Mouse (Mus musculus): ENCODE measurements around the gene Stk4.
A peak's percentile ranks its signal among the peaks of the same experiment; 100 is the strongest.

Gene Stk4

DNA sequence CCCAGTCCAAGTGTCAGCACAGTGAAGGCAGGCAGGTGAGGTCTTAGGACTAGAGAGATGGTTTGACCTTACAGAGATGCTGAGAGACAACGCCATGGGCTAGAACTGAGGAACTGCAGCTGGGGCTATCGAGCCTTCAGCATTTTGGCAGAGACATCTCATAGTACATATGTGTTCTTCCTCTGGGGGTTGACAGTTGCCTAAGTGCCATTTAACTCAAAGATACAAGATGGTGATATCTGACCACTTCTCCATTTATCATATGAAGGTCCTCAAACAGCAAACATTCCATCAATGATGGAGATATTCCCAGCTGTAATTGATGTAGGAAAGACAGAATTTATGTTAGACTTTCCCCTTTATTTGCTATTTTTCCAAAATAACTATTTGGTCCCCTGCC, 57.2 kb downstream of the Stk4 start:
- DNase-seq (ENCODE audit: low spot score in 2 of 2), result no peak

GRCm38 (mm10) chr2:164128576-164129411, 58.7 kb downstream of the Stk4 start:
- no peak for DNase-seq (ENCODE audit: low spot score in 2 of 2)

DNA sequence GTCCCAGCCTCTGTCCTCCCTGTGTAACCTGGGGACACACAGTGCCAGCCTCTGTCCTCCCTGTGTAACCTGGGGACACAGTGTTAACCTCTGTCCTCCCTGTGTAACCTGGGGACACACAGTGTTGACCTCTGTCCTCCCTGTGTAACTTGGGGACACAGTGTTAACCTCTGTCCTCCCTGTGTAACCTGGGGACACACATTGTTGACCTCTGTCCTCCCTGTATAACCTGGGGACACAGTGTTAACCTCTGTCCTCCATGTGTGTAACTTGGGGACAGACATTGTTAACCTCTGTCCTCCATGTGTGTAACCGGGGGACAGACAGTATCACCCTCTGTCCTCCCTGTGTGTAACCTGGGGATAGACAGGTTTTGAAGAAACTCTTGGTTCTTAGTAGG, 61.5 kb downstream of the Stk4 start:
- no peak for DNase-seq (ENCODE audit: low spot score in 2 of 2)

- DNase-seq (ENCODE audit: low spot score in 2 of 2), result no peak
Observed at GRCm38 (mm10) chr2:164134563-164134962, 64.4 kb downstream of the Stk4 start.

DNA sequence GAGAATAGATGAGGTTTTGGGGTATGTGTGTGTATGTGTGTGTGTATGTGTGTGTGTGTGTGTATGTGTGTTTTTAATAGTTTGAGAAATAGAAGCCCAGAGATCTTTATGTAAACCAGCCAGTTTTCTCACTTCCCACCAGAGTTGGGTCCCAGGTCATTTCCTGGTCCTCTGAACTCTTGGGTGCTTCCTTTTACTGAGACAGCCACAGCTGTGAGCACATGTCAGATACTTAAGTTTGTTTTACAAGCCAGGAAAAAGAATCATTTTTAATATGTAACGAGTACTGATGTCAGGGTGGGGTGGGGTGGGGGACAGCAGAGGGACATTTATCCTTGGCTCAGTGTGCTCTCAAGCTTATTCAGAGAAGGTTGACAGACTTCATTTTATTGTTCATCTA, 65.2 kb downstream of the Stk4 start:
- DNase-seq (ENCODE audit: low spot score in 2 of 2), result no peak

DNA sequence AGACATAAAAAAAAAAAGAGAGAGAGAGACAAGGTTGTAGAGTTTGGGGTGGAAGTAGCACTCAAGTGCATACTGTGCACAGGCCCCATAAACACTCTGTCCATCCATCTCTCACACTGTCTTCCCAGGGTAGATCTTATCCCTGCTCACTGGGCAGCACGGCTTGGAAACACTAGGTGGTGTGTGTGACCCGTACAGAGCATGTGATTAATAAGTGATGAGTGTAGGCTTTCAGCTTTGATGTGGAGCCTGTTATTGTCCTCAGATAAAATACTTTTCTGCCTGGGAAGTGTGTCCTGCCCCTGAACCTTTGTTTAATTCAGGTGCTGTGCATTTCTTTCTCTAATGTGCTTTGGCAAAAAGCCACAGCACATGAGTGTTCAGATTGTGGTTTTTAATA, 66.3 kb downstream of the Stk4 start:
- DNase-seq (ENCODE audit: low spot score in 2 of 2), result no peak

DNA sequence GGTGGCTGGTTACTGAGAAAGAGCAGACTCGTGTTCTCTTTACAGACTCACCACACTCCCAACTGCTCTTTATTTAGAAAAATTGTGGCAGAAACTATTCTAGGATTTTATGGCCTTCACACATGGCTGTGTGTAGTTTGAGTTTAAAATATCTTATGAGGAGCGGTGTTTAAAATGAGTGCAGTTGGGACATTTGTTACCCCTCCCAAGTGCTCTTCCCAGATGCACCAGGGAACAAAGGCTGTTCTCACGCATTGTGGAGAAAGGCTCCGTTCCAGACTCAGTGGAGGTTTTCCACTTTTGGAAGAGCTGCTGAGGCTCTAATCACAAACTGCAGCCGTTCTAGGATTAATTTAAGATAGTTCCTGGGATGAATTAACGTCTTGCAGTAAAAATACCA, 67.6 kb downstream of the Stk4 start:
- DNase-seq (ENCODE audit: low spot score in 2 of 2), result peak; percentile 17 to 57

DNA sequence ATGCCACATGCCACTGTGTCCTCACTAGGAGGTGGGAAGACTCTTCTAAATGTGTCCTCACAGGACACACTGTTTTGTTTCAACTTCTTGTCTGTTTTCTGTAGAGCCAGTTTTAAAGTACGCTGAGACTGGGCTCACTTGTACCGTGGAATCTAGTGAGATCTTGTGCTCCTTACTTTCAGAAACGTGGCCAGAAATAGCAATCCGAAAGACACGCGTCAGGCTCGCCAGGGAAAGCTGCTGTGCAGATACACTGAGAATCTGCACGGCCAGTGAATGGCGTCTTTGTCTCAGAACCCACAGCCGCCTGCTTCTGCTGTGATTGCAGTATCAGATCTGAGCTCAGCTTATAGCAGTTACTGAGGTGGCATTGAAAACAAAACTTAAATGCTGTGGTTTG, 71.9 kb downstream of the Stk4 start:
- DNase-seq (ENCODE audit: low spot score in 2 of 2), result peak; percentile 41 to 62

DNA sequence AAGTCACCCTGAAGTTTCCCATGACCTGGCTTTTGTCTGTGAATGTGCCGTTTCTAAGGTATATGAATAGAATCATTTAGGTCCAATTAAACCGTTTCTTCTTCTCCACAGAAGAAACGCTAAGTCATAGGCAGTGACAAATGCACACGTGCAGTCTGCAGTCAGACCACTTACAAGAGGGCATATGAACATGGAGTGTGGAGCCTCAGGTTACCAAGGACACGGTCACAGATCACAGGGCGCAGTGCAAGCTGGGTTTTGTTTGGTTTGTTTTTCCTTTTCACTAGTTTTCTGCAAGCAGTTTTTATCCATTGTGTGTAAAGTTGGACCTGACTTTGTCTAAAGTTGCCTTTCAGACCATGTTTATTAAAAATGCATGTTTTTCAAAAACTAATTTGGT, 73.9 kb downstream of the Stk4 start:
- DNase-seq (ENCODE audit: low spot score in 2 of 2), result no peak

GRCm38 (mm10) chr2:164144541-164144940, 74.4 kb downstream of the Stk4 start:
- no peak for DNase-seq (ENCODE audit: low spot score in 2 of 2)

GRCm38 (mm10) chr2:164146556-164146955, 76.4 kb downstream of the Stk4 start:
- DNase-seq (ENCODE audit: low spot score in 2 of 2), result peak in 1 of 2 experiments; percentile 42

- no peak for DNase-seq (ENCODE audit: low spot score in 2 of 2)
Observed at GRCm38 (mm10) chr2:164150086-164150760, 80.1 kb downstream of the Stk4 start.

DNA sequence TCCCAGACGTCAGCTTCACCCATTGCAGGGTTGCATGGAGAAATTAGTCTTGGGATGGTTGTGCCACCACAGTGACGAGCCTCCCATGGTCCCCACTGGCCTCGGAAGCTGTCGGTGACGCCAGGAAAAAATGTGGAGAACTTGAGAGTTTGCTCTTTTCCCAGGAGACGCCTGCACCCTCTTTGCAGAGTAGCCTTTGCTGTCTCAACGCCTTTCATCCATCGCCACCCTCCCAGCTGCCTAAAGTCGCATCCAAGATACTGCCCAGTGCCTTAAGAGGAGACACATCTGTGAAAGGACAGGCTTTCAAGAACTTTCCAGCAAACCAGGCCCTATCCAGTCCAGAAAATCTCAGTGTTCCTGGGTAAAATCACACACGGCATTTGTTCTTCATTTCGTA, 82.2 kb downstream of the Stk4 start:
- DNase-seq (ENCODE audit: low spot score in 2 of 2), result no peak

- DNase-seq (ENCODE audit: low spot score in 2 of 2), result no peak
Observed at GRCm38 (mm10) chr2:164154007-164154406, 83.9 kb downstream of the Stk4 start.

DNA sequence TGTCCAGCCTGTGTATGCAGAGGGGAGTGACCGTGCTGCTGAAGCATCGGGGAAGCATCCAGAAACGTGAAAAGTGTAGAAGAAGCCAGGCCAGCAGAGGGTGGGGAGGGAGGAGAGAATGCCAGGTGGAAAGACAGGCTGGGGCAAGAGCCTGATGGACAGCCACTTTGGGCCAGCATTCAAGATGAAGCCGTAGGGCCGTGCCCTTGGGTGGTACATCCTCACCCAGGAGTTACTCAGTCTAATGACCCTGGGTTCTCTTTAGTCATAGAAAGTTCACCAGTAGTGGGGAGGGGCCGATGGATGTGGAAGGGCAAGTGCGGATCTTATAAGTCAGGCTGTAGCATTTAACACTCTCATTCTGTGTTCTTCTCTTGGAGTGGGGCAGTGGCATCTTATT, 86.0 kb downstream of the Stk4 start:
- no peak for DNase-seq (ENCODE audit: low spot score in 2 of 2)

DNA sequence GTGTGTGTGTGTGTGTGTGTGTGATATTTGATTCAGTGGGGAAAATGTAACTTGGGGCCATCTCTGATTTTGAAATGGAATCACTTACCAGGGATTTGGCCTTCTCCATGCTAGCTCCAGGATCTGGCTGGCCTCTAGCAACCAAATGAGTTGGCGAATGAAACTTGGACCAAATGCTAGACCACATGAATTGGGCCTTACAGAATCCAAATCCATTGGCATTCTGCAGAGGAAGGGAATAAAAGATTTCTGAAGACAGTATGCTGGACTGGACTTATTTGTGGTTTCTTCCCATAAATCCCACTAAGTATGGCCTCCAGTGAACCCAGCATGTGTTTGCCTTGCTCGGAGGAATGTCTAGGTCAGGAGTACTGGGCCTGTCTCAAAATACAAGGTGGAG, 88.7 kb downstream of the Stk4 start:
- DNase-seq (ENCODE audit: low spot score in 2 of 2), result no peak

- no peak for DNase-seq (ENCODE audit: low spot score in 2 of 2)
Observed at GRCm38 (mm10) chr2:164161515-164162055, 91.5 kb downstream of the Stk4 start.

GRCm38 (mm10) chr2:164164941-164165340, 94.8 kb downstream of the Stk4 start:
- DNase-seq (ENCODE audit: low spot score in 2 of 2), result no peak

DNA sequence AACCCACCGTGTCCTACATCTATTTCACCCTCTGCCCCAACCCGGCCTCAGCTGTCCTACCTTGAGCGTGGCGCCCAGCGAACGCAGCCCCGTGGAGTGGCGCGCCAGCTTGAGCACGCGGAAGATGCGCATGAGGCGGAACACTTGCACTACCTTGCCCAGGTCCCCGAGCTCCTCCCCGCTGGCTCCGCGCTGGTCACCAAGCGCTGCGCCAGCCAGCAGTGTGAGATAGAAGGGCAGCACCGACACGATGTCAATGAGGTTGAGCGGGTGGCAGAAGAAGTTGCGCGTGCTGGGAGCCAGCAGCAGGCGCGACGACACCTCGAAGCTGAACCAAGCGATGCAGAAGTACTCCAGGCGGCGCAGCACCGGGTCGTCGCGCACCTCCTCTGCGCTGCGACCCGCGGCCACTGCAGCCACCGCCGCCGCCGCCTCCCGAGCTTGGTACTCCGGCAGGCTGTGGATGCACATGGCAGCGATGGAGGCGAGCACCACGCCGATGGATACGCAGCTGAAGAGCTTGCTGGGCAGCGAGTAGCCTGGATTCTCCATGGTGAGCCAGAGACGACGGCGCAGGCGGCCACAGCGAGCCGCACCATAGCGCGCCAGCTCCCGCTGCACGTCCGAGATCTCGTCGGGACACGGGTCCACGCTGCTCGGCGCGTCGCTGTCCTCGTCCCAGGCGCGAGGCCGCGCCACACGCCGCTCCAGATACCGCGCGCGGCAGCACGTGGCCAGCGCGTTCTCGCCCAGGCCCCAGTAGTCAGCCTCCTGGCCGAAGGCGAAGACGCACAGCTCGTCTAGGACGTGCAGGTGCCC, 97.8 kb downstream of the Stk4 start:
- DNase-seq (ENCODE audit: low spot score in 2 of 2), result no peak

DNA sequence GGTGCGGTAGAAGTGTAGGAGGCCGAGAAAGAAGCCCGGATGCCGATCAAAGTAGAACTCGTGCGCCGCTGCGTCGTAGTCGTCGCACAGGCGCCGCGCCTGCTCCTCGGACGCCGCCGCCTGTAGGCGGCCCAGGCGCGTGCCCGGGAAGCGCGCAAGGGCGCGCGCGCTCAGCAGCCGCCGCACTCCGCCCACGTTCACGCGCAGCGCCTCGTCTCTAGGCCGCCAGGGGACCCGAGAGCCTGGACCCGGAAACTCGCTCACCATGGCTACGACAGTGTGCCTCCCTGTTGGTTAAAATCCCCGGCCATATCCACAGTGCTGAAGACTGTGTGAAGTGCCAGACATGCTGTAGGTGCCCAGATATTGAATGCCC, 98.4 kb downstream of the Stk4 start:
- peak in 1 of 2 experiments; percentile 19 for DNase-seq (ENCODE audit: low spot score in 2 of 2)

- no peak for DNase-seq (ENCODE audit: low spot score in 2 of 2)
Observed at GRCm38 (mm10) chr2:164170326-164170725, 100.2 kb downstream of the Stk4 start.

- DNase-seq (ENCODE audit: low spot score in 2 of 2), result no peak
Observed at GRCm38 (mm10) chr2:164170902-164171301, 100.8 kb downstream of the Stk4 start, which contains the start of gene Kcns1. Gene Kcns1, minus strand, starts transcription at chr2:164171113.
